Mouse (Mus musculus): ENCODE data around the gene Dnah8. TPM values are rescaled to one million over a fixed set of nuclear protein-coding genes. Genes with fewer than 3 reads are reported as not detected.

The Dnah8 gene
- total and polyA plus RNA-seq, 3 experiments: 15.4 to 143 (median 19.5) TPM

- no peak for TF ChIP-seq ZC3H11A (IDR thresholded peaks at IDR 0.05; ENCODE audit: low read depth, low read length)
- TF ChIP-seq E2F4 (IDR thresholded peaks at IDR 0.05; ENCODE audit: borderline replicate concordance, low read depth, low read length): no peak
- TF ChIP-seq TBP (IDR thresholded peaks at IDR 0.05; ENCODE audit: low read depth, low read length): no peak
- no peak for TF ChIP-seq TAL1 (IDR thresholded peaks at IDR 0.05; ENCODE audit: low read length)
- no peak for TF ChIP-seq POLR2A (IDR thresholded peaks at IDR 0.05; ENCODE audit: control insufficient read depth in 1 of 2, insufficient read depth in 1 of 2, low read depth in 1 of 2, low read length in 2 of 2, poor library complexity in 1 of 2)
- no peak for TF ChIP-seq POLR2AphosphoS5 (IDR thresholded peaks at IDR 0.05; ENCODE audit: borderline replicate concordance, low read depth, low read length)
- TF ChIP-seq MYC (IDR thresholded peaks at IDR 0.05; ENCODE audit: low read depth, low read length): no peak
- no peak for TF ChIP-seq MAFK (IDR thresholded peaks at IDR 0.05; ENCODE audit: borderline replicate concordance, low read depth, low read length)
- no peak for TF ChIP-seq CHD1 (IDR thresholded peaks at IDR 0.05; ENCODE audit: low read depth, low read length)
- no peak for TF ChIP-seq MAZ (IDR thresholded peaks at IDR 0.05; ENCODE audit: low read depth, low read length)
- TF ChIP-seq SIN3A (IDR thresholded peaks at IDR 0.05; ENCODE audit: low read length): no peak
- no peak for TF ChIP-seq GATA1 (IDR thresholded peaks at IDR 0.05; ENCODE audit: low read depth, low read length)
- no peak for TF ChIP-seq TCF12 (IDR thresholded peaks at IDR 0.05; ENCODE audit: low read depth, low read length)
- TF ChIP-seq POLR2AphosphoS2 (IDR thresholded peaks at IDR 0.05; ENCODE audit: low read length): no peak
- no peak for TF ChIP-seq NELFE (IDR thresholded peaks at IDR 0.05; ENCODE audit: low read depth, low read length)
- Histone ChIP-seq H3K79me2 (ENCODE audit: control insufficient read depth, insufficient read depth, low read length, poor library complexity) (peaks cover 50% of the 10 kb centered on the region), H3K36me3 (ENCODE audit: control insufficient read depth in 1 of 2, insufficient read depth in 2 of 2, low read length in 2 of 2) (peaks cover 6 to 52% of the 10 kb centered on the region in 2 experiments; a peak in 3 of 4 replicates), H3K9me3 (replicated peaks; ENCODE audit: insufficient read depth, low read length) (no peaks in the 10 kb centered on the region), H3K4me3 (ENCODE audit: control insufficient read depth in 1 of 2, insufficient read depth in 1 of 2, low read depth in 2 of 2, low read length in 2 of 2) (peak overlapping the region; percentile 89 to 96), H3K4me1 (ENCODE audit: control insufficient read depth in 1 of 2, insufficient read depth in 2 of 2, low read length in 2 of 2) (peaks cover 33 to 34% of the 10 kb centered on the region in 2 experiments), H3K9ac (ENCODE audit: control insufficient read depth, low read depth, low read length, poor library complexity, severe bottlenecking) (peak overlapping the region; percentile 90), H3K27me3 (ENCODE audit: control insufficient read depth in 1 of 2, insufficient read depth in 2 of 2, low read length in 2 of 2) (no peaks in the 10 kb centered on the region), H3K27ac (ENCODE audit: control insufficient read depth, low read depth, low read length) (peak overlapping the region; percentile 89)
- DNase-seq (ENCODE audit: low read depth, low spot score): peak; percentile 58
Observed at GRCm38 (mm10) chr17:30610739-30611138, 13.4 kb upstream of the Dnah8 start.

DNA sequence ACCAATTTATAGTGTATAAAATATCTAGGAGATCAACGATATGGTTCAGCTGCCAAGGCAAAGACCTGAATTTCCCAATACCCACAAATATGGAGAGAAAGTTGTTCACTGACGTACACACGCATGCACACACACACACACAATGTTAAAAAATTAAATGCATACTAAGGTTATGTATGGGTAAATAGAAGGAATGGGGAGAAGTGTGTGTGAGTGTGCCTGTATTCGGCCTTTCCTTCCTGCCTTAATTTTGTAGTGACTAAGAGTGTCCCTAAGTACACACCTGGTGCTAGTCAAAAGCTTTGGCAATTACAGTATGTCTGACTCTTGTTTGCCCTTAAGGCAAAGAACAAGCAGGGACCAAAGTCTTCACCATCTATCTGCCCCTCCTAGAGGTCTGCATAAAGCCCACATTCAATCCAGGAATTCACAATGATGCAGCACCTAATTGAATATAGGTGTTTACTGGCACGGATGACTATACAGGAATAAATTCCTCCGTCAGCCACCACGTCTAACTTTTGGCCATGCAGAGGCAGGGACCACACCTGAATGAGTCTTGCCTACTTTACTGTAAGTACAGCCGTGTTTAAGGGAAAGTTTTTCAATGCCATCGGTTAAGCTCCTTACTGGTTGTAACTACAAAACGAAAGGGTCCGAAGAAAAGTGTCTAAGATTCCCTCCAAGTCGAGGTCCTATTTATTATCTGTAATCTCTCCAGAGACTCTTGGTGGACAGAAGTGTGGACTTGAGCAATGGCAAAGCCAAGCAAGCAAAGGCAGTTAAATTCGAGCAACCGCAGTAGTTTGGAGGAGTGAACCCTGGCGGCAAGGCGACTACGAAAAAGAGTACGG lies 12.7 kb upstream of the Dnah8 start:
- Histone ChIP-seq H3K79me2 (ENCODE audit: control insufficient read depth, insufficient read depth, low read length, poor library complexity) (peaks cover 44% of the 10 kb centered on the region), H3K4me1 (ENCODE audit: control insufficient read depth in 1 of 2, insufficient read depth in 2 of 2, low read length in 2 of 2) (peaks cover 38% of the 10 kb centered on the region in 2 experiments), H3K9ac (ENCODE audit: control insufficient read depth, low read depth, low read length, poor library complexity, severe bottlenecking) (peak overlapping the region; percentile 90), H3K27ac (ENCODE audit: control insufficient read depth, low read depth, low read length) (peak overlapping the region; percentile 89), H3K9me3 (replicated peaks; ENCODE audit: insufficient read depth, low read length) (no peaks in the 10 kb centered on the region), H3K4me3 (ENCODE audit: control insufficient read depth in 1 of 2, insufficient read depth in 1 of 2, low read depth in 2 of 2, low read length in 2 of 2) (peak overlapping the region; percentile 89 to 96), H3K27me3 (ENCODE audit: control insufficient read depth in 1 of 2, insufficient read depth in 2 of 2, low read length in 2 of 2) (no peaks in the 10 kb centered on the region), H3K36me3 (ENCODE audit: control insufficient read depth in 1 of 2, insufficient read depth in 2 of 2, low read length in 2 of 2) (peaks cover 6 to 52% of the 10 kb centered on the region in 2 experiments; a peak in 3 of 4 replicates)
- DNase-seq (ENCODE audit: low read depth, low spot score): no peak
- no peak for TF ChIP-seq MAX (IDR thresholded peaks at IDR 0.05; ENCODE audit: low read length)
- TF ChIP-seq ZKSCAN1 (IDR thresholded peaks at IDR 0.05; ENCODE audit: low read depth, low read length): no peak
- no peak for TF ChIP-seq POLR2A (IDR thresholded peaks at IDR 0.05; ENCODE audit: control insufficient read depth in 1 of 2, insufficient read depth in 1 of 2, low read depth in 1 of 2, low read length in 2 of 2, poor library complexity in 1 of 2)
- TF ChIP-seq TBP (IDR thresholded peaks at IDR 0.05; ENCODE audit: low read depth, low read length): no peak
- TF ChIP-seq HCFC1 (IDR thresholded peaks at IDR 0.05; ENCODE audit: low read depth, low read length): no peak
- TF ChIP-seq USF2 (IDR thresholded peaks at IDR 0.05; ENCODE audit: borderline replicate concordance in 1 of 2, insufficient read depth in 1 of 2, low read depth in 1 of 2, low read length in 2 of 2): no peak
- no peak for TF ChIP-seq NELFE (IDR thresholded peaks at IDR 0.05; ENCODE audit: low read depth, low read length)

Measured in MEL (cell line).